Mouse (Mus musculus) frontal cortex, postnatal 36 days (tissue): Measurements from ENCODE around the gene Olfr358.

Source experiments
- DNase-seq, 2 experiments: peaks; one replicate each; pipeline ENCODE4 v3.0.0; 2022; ENCODE audit warnings: low spot score in 2 of 2

The Olfr358 gene

DNA sequence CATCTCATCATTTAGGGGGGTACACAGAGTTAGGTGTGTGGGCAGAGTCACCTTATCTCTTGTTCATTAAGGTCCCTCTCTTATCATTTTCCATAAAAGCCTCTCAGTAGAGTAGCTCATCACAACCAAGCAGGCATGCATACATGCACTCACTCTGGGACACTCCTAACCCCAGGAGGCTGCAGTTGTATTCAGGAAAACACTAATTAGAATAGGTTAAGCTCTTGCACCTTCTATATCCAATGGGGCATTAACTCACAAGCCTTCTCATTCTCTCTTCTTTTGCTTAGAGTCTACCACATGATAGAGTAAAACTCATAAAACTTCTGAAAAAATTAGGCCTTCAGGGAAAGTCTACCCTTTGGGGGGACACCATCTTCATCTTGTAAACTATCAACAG is at the start of gene Olfr358:
Gene Olfr358 (minus strand): TSS at position 101 of the 400 bp plus-strand sequence.
- no peak for DNase-seq

DNA sequence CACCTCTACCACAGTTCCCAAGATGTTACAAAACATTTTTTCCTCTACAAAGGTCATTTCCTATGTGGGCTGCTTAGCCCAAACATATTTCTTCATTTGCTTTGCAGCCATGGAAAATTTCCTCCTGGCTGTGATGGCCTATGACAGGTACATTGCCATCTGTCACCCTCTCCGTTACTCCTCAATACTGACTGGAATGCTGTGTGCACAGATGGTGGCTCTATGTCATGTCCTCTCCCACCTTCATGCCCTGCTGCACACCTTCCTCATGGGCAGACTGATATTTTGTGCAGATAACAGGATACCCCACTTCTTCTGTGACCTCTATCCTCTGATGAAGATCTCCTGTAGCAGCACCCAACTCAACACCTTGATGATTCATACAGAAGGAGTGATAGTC is 12.1 kb downstream of the Olfr358 start:
- no peak for DNase-seq

DNA sequence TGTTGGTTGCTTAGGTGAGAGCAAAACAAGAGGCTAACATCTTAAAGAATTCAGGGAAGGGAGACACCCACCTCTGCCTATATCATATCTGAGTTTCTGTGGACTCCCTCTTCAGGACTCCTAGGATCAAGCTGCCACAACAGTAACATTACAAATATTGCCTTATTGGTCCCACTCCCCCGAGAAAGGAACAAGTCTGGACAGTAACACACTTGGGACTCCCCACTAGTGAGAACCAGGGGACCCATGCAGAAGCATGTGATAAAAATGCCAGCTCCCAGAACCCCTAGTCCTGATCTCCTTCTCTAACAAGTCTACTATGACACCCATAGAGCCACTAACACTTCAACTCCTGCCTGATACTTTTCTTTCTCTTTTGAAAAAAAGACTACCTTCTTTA is 15.6 kb downstream of the Olfr358 start, which contains the start of gene Olfr357:
Gene Olfr357 (plus strand): TSS at position 301 of the 400 bp plus-strand sequence.
- no peak for DNase-seq
